Mouse (Mus musculus) stomach, embryonic 16.5 days (tissue): ENCODE results near the gene Diexf. TPM values are rescaled to one million over a fixed set of nuclear protein-coding genes. Genes with fewer than 3 reads are reported as not detected.

Source experiments
- ATAC-seq: fragments of 200-750 bp; cut with Nextera tagmentation; 2 replicates; pipeline ENCODE4 v1.8.0; 2017; ENCODE audit warnings: moderate number of reproducible peaks, moderate TSS enrichment; ENCODE audit not compliant: insufficient read depth, low FRiP score
- H3K27ac ChIP-seq: fragments of 300-500 bp; sonication (generic); 2 replicates; pipeline ENCODE4 v1.5.1; 2014; ENCODE audit warnings: low read length
- H3K27me3 ChIP-seq: fragments of 300-500 bp; sonication (generic); 2 replicates; pipeline ENCODE4 v1.6.1; 2014; ENCODE audit warnings: low read length, control low read depth, mixed read lengths; ENCODE audit not compliant: control insufficient read depth, insufficient read depth
- H3K36me3 ChIP-seq: fragments of 300-500 bp; sonication (generic); 2 replicates; pipeline ENCODE4 v1.6.1; 2014; ENCODE audit warnings: low read length; ENCODE audit not compliant: control insufficient read depth, insufficient read depth
- H3K4me1 ChIP-seq: fragments of 300-500 bp; sonication (generic); 2 replicates; pipeline ENCODE4 v1.6.1; 2014; ENCODE audit warnings: low read length, control low read depth, mixed read lengths; ENCODE audit not compliant: control insufficient read depth, insufficient read depth
- H3K4me2 ChIP-seq: fragments of 300-500 bp; sonication (generic); 2 replicates; pipeline ENCODE4 v1.6.1; 2014; ENCODE audit warnings: low read depth, low read length, mixed read lengths
- H3K4me3 ChIP-seq: fragments of 300-500 bp; sonication (generic); replicated peaks from 2 replicates; pipeline ENCODE4 v1.5.1; 2014; ENCODE audit warnings: mild to moderate bottlenecking, low read length
- H3K9ac ChIP-seq: fragments of 300-500 bp; sonication (generic); 2 replicates; pipeline ENCODE4 v1.6.1; 2014; ENCODE audit warnings: low read length
- H3K9me3 ChIP-seq: fragments of 300-500 bp; sonication (generic); replicated peaks from 2 replicates; pipeline ENCODE4 v1.6.1; 2016; ENCODE audit warnings: low read length, control low read depth; ENCODE audit not compliant: control insufficient read depth
- WGBS: fragments of 180-500 bp; shearing (Covaris S2); extraction: QIAGEN DNeasy Blood & Tissue Kit; methylation state at CpG from one replicate; pipeline ENCODE4 v1.1.7; 2014; 5-methylcytosine and 5-hydroxymethylcytosine counted together
- polyA plus RNA-seq: library from polyadenylated mRNA; unstranded; fragments of >200 nt; fragmentation: Nextera tagmentation; extraction: Ambion mirVana; gene quantifications from 2 replicates; pipeline ENCODE4 v1.2.1, GENCODE M21; 2015

The Diexf gene
- polyA plus RNA-seq, 1 experiment from 2014 or later = 6.8 TPM

DNA sequence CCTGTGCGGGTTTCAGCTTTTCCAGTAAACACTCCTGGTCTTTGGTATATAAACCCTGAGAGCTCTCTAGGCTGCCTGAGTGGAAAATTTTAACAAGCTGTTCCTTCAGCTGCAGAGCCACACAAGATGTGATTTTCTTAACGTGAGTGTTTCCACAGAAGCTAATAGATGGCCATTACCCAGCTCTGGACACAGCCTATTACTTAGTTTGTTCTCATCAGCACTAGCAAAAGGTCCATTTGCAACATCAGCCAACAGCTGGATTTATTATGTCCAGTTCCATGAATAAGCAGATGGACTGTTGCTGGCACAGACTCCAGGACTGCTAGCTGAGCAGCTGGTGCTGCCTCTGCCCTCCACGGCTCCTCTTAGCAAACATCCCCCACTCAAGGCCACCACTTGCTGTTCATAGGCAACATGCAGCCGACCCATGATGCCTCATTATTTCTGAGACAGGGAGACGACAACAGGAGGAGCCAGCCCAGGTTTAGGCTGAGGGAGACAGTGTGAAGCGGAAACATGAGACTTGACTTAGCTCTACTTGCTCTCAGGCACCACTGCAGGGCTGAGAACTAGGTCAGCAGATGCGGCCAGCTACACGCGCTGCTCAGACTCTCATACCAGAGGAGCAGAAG, 43.1 kb downstream of the Diexf start:
- Histone ChIP-seq H3K36me3 (no peaks in the 10 kb centered on the region), H3K27ac (peak overlapping the region; percentile 38; the same call in 1 of the 2 replicates), H3K9me3 (no peaks in the 10 kb centered on the region), H3K27me3 (no peaks in the 10 kb centered on the region), H3K9ac (no peak overlapping the region), H3K4me3 (no peak overlapping the region), H3K4me1 (peaks cover 7% of the 10 kb centered on the region; the same call in 1 of the 2 replicates), H3K4me2 (no peak overlapping the region)
- WGBS = 34% methylated on average over 9 of the region's 9 CpGs
- peak; percentile 68 for ATAC-seq

DNA sequence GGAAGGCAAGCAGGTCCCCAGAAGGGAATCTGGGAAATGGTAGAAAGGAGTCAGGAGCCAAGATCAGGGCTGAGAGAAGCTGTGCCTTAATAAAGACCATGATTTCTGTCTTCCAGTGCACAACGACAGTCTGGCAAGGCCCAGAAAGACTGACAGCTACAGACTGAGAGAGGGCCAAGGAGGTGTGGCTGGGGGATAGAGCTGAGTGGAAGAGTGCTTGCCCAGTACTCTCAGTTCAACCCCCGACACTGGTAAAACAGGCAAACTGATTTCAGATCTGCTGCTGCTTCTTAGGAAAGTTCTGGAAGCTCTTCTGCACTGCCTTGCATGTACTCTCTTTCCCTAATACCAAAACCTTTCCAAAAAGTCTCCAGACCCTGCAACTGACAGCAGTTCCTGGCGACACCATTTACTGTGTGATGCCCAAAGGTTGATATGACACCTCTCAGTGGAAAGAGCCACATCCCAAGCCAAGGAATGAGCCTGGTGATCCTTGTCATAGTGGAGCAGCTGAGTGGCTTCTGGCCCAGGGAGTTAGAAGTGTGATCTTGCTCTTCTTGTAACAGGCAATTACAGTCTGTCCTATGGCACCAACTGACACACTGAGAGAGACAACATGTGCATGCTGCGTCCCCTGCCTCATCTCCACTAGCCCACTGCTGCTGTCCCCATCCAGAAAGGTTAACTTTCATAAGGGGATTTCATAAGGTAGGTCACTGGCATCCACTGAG, 43.8 kb downstream of the Diexf start:
- H3K4me3 ChIP-seq = no peak overlapping the region
- H3K4me2 ChIP-seq = no peak overlapping the region
- H3K27me3 ChIP-seq = no peaks in the 10 kb centered on the region
- H3K36me3 ChIP-seq = no peaks in the 10 kb centered on the region
- ATAC-seq = 0 out of 2 replicates have a peak, but pooled peaks have one; percentile 9
- no peaks in the 10 kb centered on the region for H3K9me3 ChIP-seq
- H3K4me1 ChIP-seq = peaks cover 7% of the 10 kb centered on the region; the same call in 1 of the 2 replicates
- WGBS = 69% methylated on average over 4 of the region's 4 CpGs
- no peak overlapping the region for H3K9ac ChIP-seq
- H3K27ac ChIP-seq = 0 out of 2 replicates have a peak overlapping the region, but pooled peaks have one; percentile 2

DNA sequence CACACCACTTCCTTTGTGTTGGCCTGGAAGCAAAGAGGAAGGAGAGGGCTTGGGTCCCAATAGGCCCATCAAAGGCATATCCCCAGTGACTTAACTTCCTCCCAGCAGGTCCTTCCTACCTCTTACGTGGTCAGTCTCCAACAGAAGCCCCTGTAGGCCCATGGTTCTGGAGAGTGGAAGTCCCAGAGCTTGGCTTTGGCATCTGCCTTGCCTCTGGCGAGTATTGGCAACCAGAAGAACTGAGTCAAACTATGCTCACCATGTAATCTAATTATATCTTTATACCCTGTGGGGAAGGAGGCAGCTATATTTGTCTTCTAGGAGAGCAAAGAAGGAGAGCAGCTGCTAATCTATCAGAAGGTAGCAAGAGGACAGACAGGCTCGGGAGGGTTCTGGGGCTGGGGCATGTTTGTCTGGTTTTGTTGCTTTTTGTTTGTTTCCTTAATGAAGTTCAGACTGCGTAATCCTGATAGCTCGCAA, 44.5 kb downstream of the Diexf start:
- Histone ChIP-seq H3K9ac (no peak overlapping the region), H3K4me2 (no peak overlapping the region), H3K27me3 (no peaks in the 10 kb centered on the region), H3K4me1 (peaks cover 7% of the 10 kb centered on the region; the same call in 1 of the 2 replicates), H3K4me3 (no peak overlapping the region), H3K9me3 (no peaks in the 10 kb centered on the region), H3K36me3 (no peaks in the 10 kb centered on the region), H3K27ac (no peak overlapping the region)
- no peak for ATAC-seq
- 67% methylated on average over 5 of the region's 5 CpGs for WGBS

DNA sequence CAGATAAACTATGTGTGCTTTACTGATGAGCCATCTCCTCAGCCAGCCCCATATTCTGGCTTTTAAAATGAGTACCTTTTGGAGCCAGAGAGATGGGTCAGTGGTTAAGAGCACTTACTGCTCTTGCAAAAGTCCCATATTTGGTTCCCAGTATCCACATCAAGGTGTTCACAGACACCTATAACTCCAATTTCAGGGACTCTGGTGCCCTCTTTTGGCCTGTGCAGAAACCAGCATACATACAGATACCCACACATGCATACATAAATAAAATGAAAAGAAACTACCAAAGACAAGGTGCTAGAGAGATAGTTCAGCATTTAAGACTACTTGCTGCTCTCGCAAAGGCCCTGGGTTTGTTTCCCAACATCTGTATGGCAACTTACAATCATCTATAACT, 46.1 kb downstream of the Diexf start:
- Histone ChIP-seq H3K36me3 (no peaks in the 10 kb centered on the region), H3K27ac (no peak overlapping the region), H3K9ac (no peak overlapping the region), H3K4me2 (no peak overlapping the region), H3K4me3 (no peak overlapping the region), H3K4me1 (peaks cover 7% of the 10 kb centered on the region; the same call in 1 of the 2 replicates), H3K9me3 (no peaks in the 10 kb centered on the region), H3K27me3 (no peaks in the 10 kb centered on the region)
- 86% methylated on average over 1 of the region's 1 CpGs for WGBS
- no peak for ATAC-seq

GRCm38 (mm10) chr1:193083051-193083450, 47.0 kb downstream of the Diexf start:
- no peaks in the 10 kb centered on the region for H3K9me3 ChIP-seq
- ATAC-seq = no peak
- no peak overlapping the region for H3K4me3 ChIP-seq
- H3K4me1 ChIP-seq = peaks cover 7% of the 10 kb centered on the region; the same call in 1 of the 2 replicates
- H3K36me3 ChIP-seq = no peaks in the 10 kb centered on the region
- H3K27ac ChIP-seq = no peak overlapping the region
- 76% methylated on average over 7 of the region's 7 CpGs for WGBS
- no peak overlapping the region for H3K4me2 ChIP-seq
- no peaks in the 10 kb centered on the region for H3K27me3 ChIP-seq
- H3K9ac ChIP-seq = no peak overlapping the region

DNA sequence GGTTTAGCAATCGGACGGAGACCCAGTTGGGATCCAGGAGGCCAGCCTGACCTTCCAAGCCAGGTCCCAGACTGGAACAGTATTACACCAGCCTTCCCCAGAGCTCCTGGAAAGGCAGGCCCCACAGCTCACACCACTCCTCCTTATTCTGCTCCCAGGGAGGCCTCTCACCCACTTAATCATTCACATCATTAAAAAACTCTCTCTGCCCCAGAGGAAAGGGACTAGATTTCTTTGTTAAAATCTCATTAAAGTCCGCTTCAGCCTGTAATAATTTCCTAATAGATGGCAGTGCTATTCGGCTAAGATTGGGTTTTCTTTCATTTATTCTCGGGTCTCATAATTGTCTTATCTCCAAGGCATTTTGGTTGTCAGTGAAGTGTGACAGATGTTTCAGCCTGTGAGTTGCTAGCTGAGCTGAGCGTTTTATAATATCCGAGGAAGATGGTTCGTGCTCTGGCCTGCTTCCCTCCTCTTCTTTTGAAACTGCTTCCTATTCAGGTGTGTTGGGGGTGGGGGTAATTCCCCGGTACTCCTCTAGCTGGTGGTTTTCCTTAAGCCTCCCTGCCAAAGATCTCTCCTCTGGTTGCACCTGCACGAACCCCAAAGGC, 47.7 kb downstream of the Diexf start:
- Histone ChIP-seq H3K27ac (no peak overlapping the region), H3K36me3 (no peaks in the 10 kb centered on the region), H3K27me3 (no peaks in the 10 kb centered on the region), H3K9ac (no peak overlapping the region), H3K9me3 (no peaks in the 10 kb centered on the region), H3K4me2 (no peak overlapping the region), H3K4me3 (no peak overlapping the region), H3K4me1 (peaks cover 7% of the 10 kb centered on the region; the same call in 1 of the 2 replicates)
- 45% methylated on average over 10 of the region's 10 CpGs for WGBS
- no peak for ATAC-seq

DNA sequence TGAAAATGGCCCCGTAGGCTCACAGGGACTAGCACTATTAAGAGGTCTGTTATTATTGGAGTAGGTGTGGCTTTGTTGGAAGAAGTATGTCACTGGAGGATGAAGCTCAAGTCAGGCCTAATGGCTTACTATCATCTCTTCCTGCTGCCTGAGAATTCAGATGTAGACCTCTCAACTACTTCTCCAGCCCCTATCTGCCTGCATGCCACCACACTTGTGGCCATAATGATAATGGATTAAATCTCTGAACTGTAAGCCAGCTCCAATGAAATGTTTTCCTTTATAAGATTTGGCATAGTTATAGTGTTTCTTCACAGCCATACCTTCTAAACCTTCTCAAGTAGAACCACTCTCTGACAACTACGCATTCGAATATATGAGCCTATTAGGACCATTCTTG, 67.5 kb downstream of the Diexf start:
- no peaks in the 10 kb centered on the region for H3K4me1 ChIP-seq
- H3K4me2 ChIP-seq = no peak overlapping the region
- WGBS = 88% methylated on average over 3 of the region's 3 CpGs
- H3K27ac ChIP-seq = no peak overlapping the region
- ATAC-seq = no peak
- H3K27me3 ChIP-seq = no peaks in the 10 kb centered on the region
- no peaks in the 10 kb centered on the region for H3K36me3 ChIP-seq
- H3K4me3 ChIP-seq = no peak overlapping the region
- H3K9ac ChIP-seq = no peak overlapping the region
- no peaks in the 10 kb centered on the region for H3K9me3 ChIP-seq

- Histone ChIP-seq H3K9me3 (no peaks in the 10 kb centered on the region), H3K36me3 (no peaks in the 10 kb centered on the region), H3K27ac (no peak overlapping the region), H3K4me3 (no peak overlapping the region), H3K4me1 (no peaks in the 10 kb centered on the region), H3K9ac (no peak overlapping the region), H3K4me2 (no peak overlapping the region), H3K27me3 (no peaks in the 10 kb centered on the region)
- 72% methylated on average over 2 of the region's 2 CpGs for WGBS
- no peak for ATAC-seq
These were observed 69.9 kb downstream of the Diexf start for GRCm38 (mm10) chr1:193060167-193060566.

DNA sequence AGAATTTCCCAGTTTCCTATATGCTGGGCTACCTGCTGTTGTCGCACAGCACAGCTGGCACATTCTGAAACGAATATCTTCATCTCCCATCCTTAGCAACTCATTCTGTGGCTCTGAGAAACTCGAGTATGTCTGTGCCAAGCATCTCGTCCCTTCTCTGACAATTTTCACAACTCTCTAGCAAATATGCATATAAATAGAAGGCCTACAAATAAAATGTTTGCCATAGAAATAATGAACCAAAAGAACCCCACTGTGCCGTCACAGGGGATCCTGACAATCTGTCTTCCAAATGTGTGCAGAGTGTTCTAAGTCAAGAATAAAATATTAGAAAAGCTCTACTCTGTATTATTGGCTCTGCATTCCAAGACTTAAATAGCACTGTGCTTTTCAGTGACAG, 70.5 kb downstream of the Diexf start:
- Histone ChIP-seq H3K4me3 (no peak overlapping the region), H3K36me3 (no peaks in the 10 kb centered on the region), H3K9ac (no peak overlapping the region), H3K9me3 (no peaks in the 10 kb centered on the region), H3K4me2 (no peak overlapping the region), H3K4me1 (no peaks in the 10 kb centered on the region), H3K27me3 (no peaks in the 10 kb centered on the region), H3K27ac (no peak overlapping the region)
- ATAC-seq = no peak
- 73% methylated on average over 5 of the region's 5 CpGs for WGBS
